Mouse (Mus musculus) cerebellum, adult (tissue): Measurements from ENCODE around the gene Ikzf5.

Source experiments
- ATAC-seq: cut with Nextera tagmentation; 2 replicates; pipeline ENCODE4 v1.9.2; 2017; ENCODE audit warnings: mild to moderate bottlenecking, moderate library complexity, mixed read lengths; ENCODE audit not compliant: insufficient number of reproducible peaks, low FRiP score, low TSS enrichment

Gene Ikzf5

DNA sequence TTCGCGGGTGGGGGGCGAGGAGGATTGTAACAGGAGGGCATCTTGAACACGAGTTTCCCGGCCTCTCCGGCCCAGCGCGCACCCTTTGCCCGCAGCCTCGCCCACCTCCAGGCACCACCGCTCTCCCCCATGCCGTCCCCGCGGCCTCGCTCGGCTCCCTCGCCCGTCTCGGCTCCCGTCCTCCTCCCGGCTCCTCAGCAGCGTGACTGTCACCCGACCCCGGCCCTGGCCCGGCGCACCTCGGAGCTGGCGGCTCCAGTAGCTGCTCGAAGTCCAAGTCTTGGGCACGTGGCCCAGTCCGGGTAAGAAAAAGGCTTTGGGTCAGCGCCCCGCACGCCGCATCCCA is 48.1 kb downstream of the Ikzf5 start:
- peak; percentile 69 for ATAC-seq

DNA sequence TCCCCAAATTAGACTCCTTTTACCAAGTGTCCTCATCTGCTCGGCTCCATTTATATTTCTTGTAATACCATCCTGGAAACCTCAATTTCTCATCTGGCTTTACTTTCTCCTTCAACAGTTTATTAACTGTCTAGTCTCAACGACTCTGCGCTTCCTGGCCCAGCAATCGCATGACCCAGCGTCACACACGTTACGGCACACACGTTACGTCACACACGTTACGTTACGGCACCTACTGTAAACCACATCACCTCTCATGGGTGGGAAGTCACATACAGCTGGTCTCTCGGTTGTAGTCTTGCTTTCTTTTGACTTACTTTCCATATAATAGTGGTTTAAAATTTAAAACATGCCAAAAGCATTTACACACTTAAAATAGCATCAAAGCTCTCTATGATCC is 54.2 kb downstream of the Ikzf5 start:
- ATAC-seq = no peak

DNA sequence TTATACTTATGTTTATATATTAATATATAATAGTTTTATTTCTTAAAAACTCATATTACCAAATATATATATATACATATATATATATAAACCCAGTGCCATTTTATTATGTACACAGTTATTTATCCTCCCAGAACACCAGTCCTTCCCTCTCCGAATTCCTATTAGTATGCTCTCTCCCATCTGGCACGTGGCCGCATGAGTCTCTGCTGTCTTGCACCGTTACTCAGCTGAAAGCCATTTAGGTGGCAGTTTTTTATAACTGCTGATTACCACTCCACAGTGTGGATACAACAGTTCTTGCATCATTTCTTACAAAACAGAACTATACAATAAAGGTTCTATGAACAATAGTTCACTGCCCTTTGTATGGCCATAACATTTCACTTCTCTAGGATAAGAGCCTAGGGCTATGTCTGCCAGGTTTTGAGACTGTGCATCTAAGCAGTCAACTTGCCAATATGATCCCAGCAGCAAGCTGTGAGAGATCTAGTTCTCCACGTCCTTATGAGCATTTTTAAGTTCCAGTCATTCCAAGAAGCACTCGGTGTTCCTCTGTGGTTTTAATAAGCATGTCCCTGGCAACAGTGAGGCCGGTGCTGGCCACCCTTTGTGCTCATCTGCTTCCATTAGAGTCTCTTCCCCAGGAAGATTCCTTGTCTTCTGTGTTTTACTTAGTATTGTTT is 64.3 kb downstream of the Ikzf5 start:
- ATAC-seq = no peak; the same call in 1 of the 2 replicates
